11 mouse cellular contexts compared by ENCODE assay signal in the genomic region with DNA sequence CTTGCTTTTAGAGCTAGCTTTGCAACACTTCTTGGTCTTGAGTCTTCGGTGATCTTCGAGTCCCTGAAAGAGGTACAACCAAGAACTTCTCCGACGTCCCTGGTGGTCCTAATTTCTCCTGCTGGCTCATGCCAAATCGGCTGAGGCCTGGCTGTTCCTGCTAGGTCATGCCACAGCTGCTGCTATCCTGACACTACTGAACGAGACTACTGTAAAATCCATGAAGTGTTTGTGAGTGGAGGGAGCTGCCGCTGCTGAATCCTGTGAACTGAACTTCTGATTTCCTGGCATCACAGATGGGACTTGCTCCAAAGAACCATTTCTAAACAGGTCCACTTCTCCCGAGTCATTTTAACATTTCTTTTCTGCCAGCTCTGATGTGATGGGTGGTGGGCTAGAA.
"Had no signal": no experiment of that assay in that cellular context is flagged by ENCODE, and none has a peak within 500 bp of the region (broad histone marks: within the 10 kb centered on the region; RNA-seq: fewer than 3 reads in every experiment).

No protein-coding gene starts in this region.

- DNase-seq: kidney, adult 11 months; kidney, adult 9 months; kidney, postnatal 10 days; right cerebral cortex, postnatal 14 days; thymus, postnatal 14 days had no signal

- H3K27me3 ChIP-seq: liver, embryonic 15.5 days; midbrain, embryonic 12.5 days; stomach, embryonic 15.5 days had no signal

- H3K27ac ChIP-seq: left cerebral cortex, adult 2 months; limb, embryonic 10.5 days; liver, embryonic 15.5 days; midbrain, embryonic 12.5 days; stomach, embryonic 15.5 days had no signal

- H3K9me3 ChIP-seq: limb, embryonic 10.5 days; liver, embryonic 15.5 days; midbrain, embryonic 12.5 days; stomach, embryonic 15.5 days had no signal

- H3K4me3 ChIP-seq: left cerebral cortex, adult 2 months; limb, embryonic 10.5 days; liver, embryonic 15.5 days; midbrain, embryonic 12.5 days; stomach, embryonic 15.5 days had no signal

- H3K4me1 ChIP-seq: midbrain, embryonic 12.5 days; stomach, embryonic 15.5 days had no signal

- H3K9ac ChIP-seq: liver, embryonic 15.5 days; midbrain, embryonic 12.5 days; stomach, embryonic 15.5 days had no signal

- H3K36me3 ChIP-seq: limb, embryonic 10.5 days; liver, embryonic 15.5 days; midbrain, embryonic 12.5 days; stomach, embryonic 15.5 days had no signal

- H3K4me2 ChIP-seq: liver, embryonic 11.5 days; liver, embryonic 15.5 days; midbrain, embryonic 12.5 days; stomach, embryonic 15.5 days had no signal
